ENCODE assay signal across 20 mouse cellular contexts in genomic region chr14:15884641-15885340, GRCm38 (mm10).
DNase-seq lines count a peak whose midpoint lies in the region; ATAC-seq lines count a peak whose summit lies in the region.
"Had no signal": no experiment of that assay in that cellular context is flagged by ENCODE, and none has a peak within 500 bp of the region (broad histone marks: within the 10 kb centered on the region; RNA-seq: fewer than 3 reads in every experiment).

No protein-coding gene starts in this region.

- H3K36me3 ChIP-seq in embryonic facial prominence, embryonic 11.5 days (replicated peaks; ENCODE audit: control insufficient read depth, insufficient read depth, low read depth, low read length), result no peaks in the 10 kb centered on the region
- no peaks in the 10 kb centered on the region for H3K36me3 ChIP-seq in embryonic facial prominence, embryonic 10.5 days (replicated peaks)
- H3K36me3 ChIP-seq in forebrain, embryonic 14.5 days (ENCODE audit: control insufficient read depth, insufficient read depth, low read length), result no peaks in the 10 kb centered on the region
- H3K36me3 ChIP-seq: embryonic facial prominence, embryonic 15.5 days; forebrain, embryonic 10.5 days; forebrain, embryonic 15.5 days; heart, embryonic 12.5 days; hindbrain, embryonic 12.5 days had no signal

- WGBS in embryonic facial prominence, embryonic 11.5 days, result 47% methylated on average over 2 of the region's 2 CpGs
- 56% methylated on average over 2 of the region's 2 CpGs for WGBS in embryonic facial prominence, embryonic 10.5 days
- 80% methylated on average over 2 of the region's 2 CpGs for WGBS in forebrain, embryonic 14.5 days

- H3K4me2 ChIP-seq in embryonic facial prominence, embryonic 11.5 days (ENCODE audit: low read depth, low read length), result no peak overlapping the region
- no peak overlapping the region for H3K4me2 ChIP-seq in forebrain, embryonic 14.5 days (ENCODE audit: low read length)
- H3K4me2 ChIP-seq: embryonic facial prominence, embryonic 15.5 days; forebrain, embryonic 15.5 days; heart, embryonic 12.5 days; hindbrain, embryonic 12.5 days had no signal

- no peaks in the 10 kb centered on the region for H3K27me3 ChIP-seq in embryonic facial prominence, embryonic 11.5 days (ENCODE audit: control insufficient read depth, insufficient read depth, low read length)
- no peaks in the 10 kb centered on the region for H3K27me3 ChIP-seq in embryonic facial prominence, embryonic 10.5 days (replicated peaks; ENCODE audit: low read depth, poor library complexity, severe bottlenecking)
- no peaks in the 10 kb centered on the region for H3K27me3 ChIP-seq in forebrain, embryonic 14.5 days (replicated peaks; ENCODE audit: control insufficient read depth, insufficient read depth, low read length)
- H3K27me3 ChIP-seq: embryonic facial prominence, embryonic 15.5 days; forebrain, embryonic 15.5 days; heart, embryonic 12.5 days; hindbrain, embryonic 12.5 days had no signal

- H3K9me3 ChIP-seq in embryonic facial prominence, embryonic 11.5 days (replicated peaks; ENCODE audit: control insufficient read depth, low read length), result no peaks in the 10 kb centered on the region
- no peaks in the 10 kb centered on the region for H3K9me3 ChIP-seq in embryonic facial prominence, embryonic 10.5 days
- no peaks in the 10 kb centered on the region for H3K9me3 ChIP-seq in forebrain, embryonic 14.5 days (replicated peaks; ENCODE audit: control insufficient read depth, low read length)
- H3K9me3 ChIP-seq: embryonic facial prominence, embryonic 15.5 days; forebrain, embryonic 10.5 days; forebrain, embryonic 15.5 days; heart, embryonic 12.5 days; hindbrain, embryonic 12.5 days had no signal

- peak; percentile 16 for DNase-seq in embryonic facial prominence, embryonic 11.5 days (ENCODE audit: low spot score)
- no peak for DNase-seq in embryonic facial prominence, embryonic 10.5 days (ENCODE audit: low spot score)
- DNase-seq in cerebellum, adult 9-11 months, result peak; percentile 64
- DNase-seq in cerebellum, postnatal 36 days, result peak; percentile 22 to 36
- DNase-seq in gastrocnemius, postnatal 36 days, result no peak
- no peak for DNase-seq in forebrain, embryonic 14.5 days (ENCODE audit: low spot score)
- DNase-seq: adrenal gland, adult 2 months; adrenal gland, postnatal 25 days; gastrocnemius, postnatal 10 days; heart, adult 2 months; heart, postnatal 36 days; kidney, adult 11 months; kidney, adult 9 months had no signal

- intact Hi-C loops in gastrocnemius, postnatal 36 days (cut with DNase I), result loop anchor here (5.0 to 10.0 kb wide), 2 partner anchors 500 to 527 kb away; no protein-coding TSS in a partner anchor

- no peaks in the 10 kb centered on the region for H3K4me1 ChIP-seq in embryonic facial prominence, embryonic 11.5 days (ENCODE audit: control insufficient read depth, insufficient read depth, low read length)
- no peaks in the 10 kb centered on the region for H3K4me1 ChIP-seq in embryonic facial prominence, embryonic 10.5 days
- H3K4me1 ChIP-seq in forebrain, embryonic 14.5 days (ENCODE audit: control insufficient read depth, insufficient read depth, low read length), result no peaks in the 10 kb centered on the region
- H3K4me1 ChIP-seq: embryonic facial prominence, embryonic 15.5 days; forebrain, embryonic 10.5 days; forebrain, embryonic 15.5 days; heart, embryonic 12.5 days; hindbrain, embryonic 12.5 days had no signal

- H3K4me3 ChIP-seq in embryonic facial prominence, embryonic 11.5 days (ENCODE audit: low read depth, low read length), result no peak overlapping the region
- H3K4me3 ChIP-seq in embryonic facial prominence, embryonic 10.5 days, result no peak overlapping the region
- no peak overlapping the region for H3K4me3 ChIP-seq in forebrain, embryonic 14.5 days (ENCODE audit: low read depth, low read length)
- H3K4me3 ChIP-seq: embryonic facial prominence, embryonic 15.5 days; erythroblast, embryonic 14.5 days; forebrain, embryonic 10.5 days; forebrain, embryonic 15.5 days; heart, adult 2 months; heart, embryonic 12.5 days; hindbrain, embryonic 12.5 days had no signal

- ATAC-seq in embryonic facial prominence, embryonic 11.5 days (replicated peaks; ENCODE audit: insufficient number of reproducible peaks, low FRiP score, low TSS enrichment, low read depth), result no peak
- no peak for ATAC-seq in forebrain, embryonic 14.5 days
- ATAC-seq: forebrain, embryonic 15.5 days; hindbrain, embryonic 16.5 days had no signal

- no peak overlapping the region for H3K9ac ChIP-seq in embryonic facial prominence, embryonic 11.5 days (replicated peaks; ENCODE audit: low read length)
- H3K9ac ChIP-seq in forebrain, embryonic 14.5 days (ENCODE audit: low read length), result no peak overlapping the region
- H3K9ac ChIP-seq: embryonic facial prominence, embryonic 15.5 days; forebrain, embryonic 15.5 days; heart, embryonic 12.5 days; hindbrain, embryonic 12.5 days had no signal

- H3K27ac ChIP-seq in embryonic facial prominence, embryonic 11.5 days (replicated peaks; ENCODE audit: low read depth, low read length), result no peak overlapping the region
- no peak overlapping the region for H3K27ac ChIP-seq in embryonic facial prominence, embryonic 10.5 days (replicated peaks)
- H3K27ac ChIP-seq in forebrain, embryonic 14.5 days (ENCODE audit: low read depth, low read length), result no peak overlapping the region
- H3K27ac ChIP-seq: embryonic facial prominence, embryonic 15.5 days; forebrain, embryonic 10.5 days; forebrain, embryonic 15.5 days; heart, adult 2 months; hindbrain, embryonic 12.5 days had no signal

Comparison
In these comparisons a context has a peak if more than half of its experiments do, and no peak if none do; other contexts are left out.
1. DNase-seq: peak in embryonic facial prominence, embryonic 11.5 days (single experiment), cerebellum, adult 9-11 months (single experiment) and cerebellum, postnatal 36 days (2 of 2); none in embryonic facial prominence, embryonic 10.5 days (single experiment), gastrocnemius, postnatal 36 days (0 of 2) and forebrain, embryonic 14.5 days (single experiment).